Mouse (Mus musculus) megakaryocyte, embryonic 14.5 days (primary cell): ENCODE measurements around the gene Bbs5.

Experiments used
- FLI1 ChIP-seq: IDR thresholded peaks from 2 replicates; pipeline ENCODE4 v1.6.1; 2012; ENCODE audit warnings: low read length, inconsistent platforms, mixed read lengths
- GATA1 ChIP-seq: IDR thresholded peaks from 3 replicates; pipeline ENCODE4 v1.6.1; 2012; ENCODE audit warnings: mixed read lengths, low read length, inconsistent platforms, borderline replicate concordance

GRCm38 (mm10) chr2:69690843-69691242, 43.9 kb downstream of the Bbs5 start:
- TF ChIP-seq GATA1 (no peak), FLI1 (no peak)
